Mouse (Mus musculus) lung, postnatal 0 days (tissue): ENCODE measurements around the gene Dlgap1. TPM values are rescaled to one million over a fixed set of nuclear protein-coding genes. Genes with fewer than 3 reads are reported as not detected.

Experiments used
- ATAC-seq: fragments of 200-750 bp; cut with Nextera tagmentation; 2 replicates; pipeline ENCODE4 v1.8.0; 2017; ENCODE audit warnings: moderate library complexity
- DNase-seq: peaks from one replicate; pipeline ENCODE4 v3.0.0-alpha.2; 2016; ENCODE audit warnings: low spot score
- H3K27ac ChIP-seq: fragments of 300-500 bp; sonication (generic); 2 replicates; pipeline ENCODE4 v1.5.1; 2014; ENCODE audit warnings: antibody characterized with exemption, mild to moderate bottlenecking, low read length, mixed read lengths
- H3K27me3 ChIP-seq: fragments of 300-500 bp; sonication (generic); replicated peaks from 2 replicates; pipeline ENCODE4 v1.6.1; 2014; ENCODE audit warnings: low read length, mixed read lengths; ENCODE audit not compliant: insufficient read depth
- H3K36me3 ChIP-seq: fragments of 300-500 bp; sonication (generic); 2 replicates; pipeline ENCODE4 v1.6.1; 2014; ENCODE audit warnings: low read length, mixed read lengths; ENCODE audit not compliant: insufficient read depth
- H3K4me1 ChIP-seq: fragments of 300-500 bp; sonication (generic); 2 replicates; pipeline ENCODE4 v1.6.1; 2014; ENCODE audit warnings: antibody characterized with exemption, low read depth, low read length, mixed read lengths; ENCODE audit not compliant: insufficient read depth
- H3K4me2 ChIP-seq: fragments of 300-500 bp; sonication (generic); replicated peaks from 2 replicates; pipeline ENCODE4 v1.6.1; 2014; ENCODE audit warnings: low read depth, mild to moderate bottlenecking, low read length, moderate library complexity, mixed read lengths
- H3K4me3 ChIP-seq: fragments of 300-500 bp; sonication (generic); 2 replicates; pipeline ENCODE4 v1.5.1; 2014; ENCODE audit warnings: low read depth, low read length
- H3K9ac ChIP-seq: fragments of 300-500 bp; sonication (generic); replicated peaks from 2 replicates; pipeline ENCODE4 v1.6.1; 2014; ENCODE audit warnings: low read depth, mild to moderate bottlenecking
- H3K9me3 ChIP-seq: fragments of 300-500 bp; sonication (generic); 2 replicates; pipeline ENCODE4 v1.6.1; 2016; ENCODE audit warnings: low read length, mixed read lengths
- CTCF ChIP-seq: IDR thresholded peaks from 2 replicates; pipeline ENCODE4 v1.5.1; 2016; ENCODE audit warnings: antibody characterized with exemption, mild to moderate bottlenecking
- EP300 ChIP-seq: IDR thresholded peaks from 2 replicates; pipeline ENCODE4 v1.6.1; 2016; ENCODE audit warnings: antibody characterized with exemption, mild to moderate bottlenecking, control low read depth
- WGBS: fragments of 180-500 bp; shearing (Covaris S2); extraction: QIAGEN DNeasy Blood & Tissue Kit; methylation state at CpG from one replicate; pipeline ENCODE4 v1.1.7; 2014; 5-methylcytosine and 5-hydroxymethylcytosine counted together
- polyA plus RNA-seq: library from polyadenylated mRNA; unstranded; fragments of >200 nt; fragmentation: Nextera tagmentation; extraction: Ambion mirVana; gene quantifications from 2 replicates; pipeline ENCODE4 v1.2.1, GENCODE M21; 2015

Gene Dlgap1
- polyA plus RNA-seq, 1 experiment from 2014 or later = 0.26 TPM

- Histone ChIP-seq H3K9me3 (no peaks in the 10 kb centered on the region), H3K4me1 (no peaks in the 10 kb centered on the region), H3K27ac (no peak overlapping the region), H3K36me3 (no peaks in the 10 kb centered on the region), H3K9ac (no peak overlapping the region), H3K4me3 (no peak overlapping the region), H3K4me2 (no peak overlapping the region), H3K27me3 (no peaks in the 10 kb centered on the region)
- ATAC-seq (no peak), DNase-seq (no peak)
- no peak for TF ChIP-seq CTCF
- 66% methylated on average over 5 of the region's 5 CpGs for WGBS
Observed at GRCm38 (mm10) chr17:70432834-70433233, 464.0 kb downstream of the Dlgap1 start.

GRCm38 (mm10) chr17:70434549-70434948 is 465.7 kb downstream of the Dlgap1 start:
- Histone ChIP-seq H3K27me3 (no peaks in the 10 kb centered on the region), H3K9me3 (no peaks in the 10 kb centered on the region), H3K36me3 (no peaks in the 10 kb centered on the region), H3K4me3 (no peak overlapping the region), H3K27ac (no peak overlapping the region), H3K9ac (no peak overlapping the region), H3K4me1 (no peaks in the 10 kb centered on the region), H3K4me2 (no peak overlapping the region)
- DNase-seq = no peak
- TF ChIP-seq CTCF (no peak), EP300 (no peak)
- no peak for ATAC-seq
- 82% methylated on average over 6 of the region's 6 CpGs for WGBS

GRCm38 (mm10) chr17:70435612-70436011 is 466.7 kb downstream of the Dlgap1 start:
- no peak for TF ChIP-seq EP300
- no peak for TF ChIP-seq CTCF

GRCm38 (mm10) chr17:70437229-70437628 is 468.4 kb downstream of the Dlgap1 start:
- no peak overlapping the region for H3K27ac ChIP-seq
- H3K4me1 ChIP-seq = no peaks in the 10 kb centered on the region
- TF ChIP-seq CTCF = no peak
- TF ChIP-seq EP300 = no peak
- WGBS = 62% methylated on average over 5 of the region's 5 CpGs
- DNase-seq (no peak), ATAC-seq (no peak)
- no peak overlapping the region for H3K9ac ChIP-seq
- H3K27me3 ChIP-seq = no peaks in the 10 kb centered on the region
- no peak overlapping the region for H3K4me3 ChIP-seq
- no peaks in the 10 kb centered on the region for H3K36me3 ChIP-seq
- no peak overlapping the region for H3K4me2 ChIP-seq
- H3K9me3 ChIP-seq = no peaks in the 10 kb centered on the region

More at GRCm38 (mm10) chr17:70435612-70436011, 466.7 kb downstream of the Dlgap1 start:
- DNase-seq (no peak), ATAC-seq (no peak)
- Histone ChIP-seq H3K36me3 (no peaks in the 10 kb centered on the region), H3K4me1 (no peaks in the 10 kb centered on the region), H3K4me2 (no peak overlapping the region), H3K27ac (no peak overlapping the region), H3K27me3 (no peaks in the 10 kb centered on the region), H3K9me3 (no peaks in the 10 kb centered on the region), H3K4me3 (no peak overlapping the region), H3K9ac (no peak overlapping the region)
- 85% methylated on average over 6 of the region's 6 CpGs for WGBS

- H3K36me3 ChIP-seq = no peaks in the 10 kb centered on the region
- no peak for TF ChIP-seq CTCF
- TF ChIP-seq EP300 = no peak
- no peaks in the 10 kb centered on the region for H3K27me3 ChIP-seq
- H3K9me3 ChIP-seq = no peaks in the 10 kb centered on the region
- ATAC-seq (no peak), DNase-seq (no peak)
- no peak overlapping the region for H3K9ac ChIP-seq
- no peak overlapping the region for H3K27ac ChIP-seq
- no peak overlapping the region for H3K4me2 ChIP-seq
- no peak overlapping the region for H3K4me3 ChIP-seq
- H3K4me1 ChIP-seq = no peaks in the 10 kb centered on the region
- 75% methylated on average over 14 of the region's 14 CpGs for WGBS
Observed at GRCm38 (mm10) chr17:70442976-70443375, 474.1 kb downstream of the Dlgap1 start.

GRCm38 (mm10) chr17:70446451-70446850 is 477.6 kb downstream of the Dlgap1 start:
- Histone ChIP-seq H3K4me2 (no peak overlapping the region), H3K27ac (no peak overlapping the region), H3K4me1 (no peaks in the 10 kb centered on the region), H3K36me3 (no peaks in the 10 kb centered on the region), H3K9me3 (no peaks in the 10 kb centered on the region), H3K4me3 (no peak overlapping the region), H3K9ac (no peak overlapping the region), H3K27me3 (no peaks in the 10 kb centered on the region)
- TF ChIP-seq CTCF (no peak), EP300 (no peak)
- 71% methylated on average over 8 of the region's 8 CpGs for WGBS
- ATAC-seq (no peak), DNase-seq (no peak)

- TF ChIP-seq EP300 = no peak
- TF ChIP-seq CTCF = no peak
- DNase-seq (no peak), ATAC-seq (no peak)
- H3K4me3 ChIP-seq = no peak overlapping the region
- H3K9me3 ChIP-seq = no peaks in the 10 kb centered on the region
- 82% methylated on average over 7 of the region's 7 CpGs for WGBS
- no peaks in the 10 kb centered on the region for H3K4me1 ChIP-seq
- H3K27me3 ChIP-seq = no peaks in the 10 kb centered on the region
- H3K4me2 ChIP-seq = no peak overlapping the region
- no peak overlapping the region for H3K9ac ChIP-seq
- H3K36me3 ChIP-seq = no peaks in the 10 kb centered on the region
- no peak overlapping the region for H3K27ac ChIP-seq
Observed at GRCm38 (mm10) chr17:70455036-70455435, 486.2 kb downstream of the Dlgap1 start.
